ENCODE assay signal across 8 mouse cellular contexts in genomic region chr1:135132473-135132872, GRCm38 (mm10). TPM values are rescaled to one million over a fixed set of nuclear protein-coding genes. Genes with fewer than 3 reads are reported as not detected.
DNase-seq lines count a peak whose midpoint lies in the region; ATAC-seq and TF ChIP-seq lines count a peak whose summit lies in the region.

TSS of gene Ptpn7 (plus strand) at chr1:135132700.

- TF ChIP-seq POLR2A in myocyte (IDR thresholded peaks at IDR 0.05; ENCODE audit: insufficient read length, low read depth): no peak

- 18% methylated on average over 10 of the region's 10 CpGs for WGBS in heart, embryonic 15.5 days
- 41% methylated on average over 10 of the region's 10 CpGs for WGBS in limb, embryonic 12.5 days

- peak within 1 kb of the TSS; percentile 57 for H3K27ac ChIP-seq in heart, embryonic 15.5 days
- no peak within 1 kb of the TSS for H3K27ac ChIP-seq in limb, embryonic 12.5 days

- H3K9me3 ChIP-seq in heart, embryonic 15.5 days (replicated peaks): no peaks in the 10 kb centered on the region
- no peaks in the 10 kb centered on the region for H3K9me3 ChIP-seq in limb, embryonic 12.5 days

- no peaks in the 10 kb centered on the region for H3K79me2 ChIP-seq in myocyte (ENCODE audit: control insufficient read depth, insufficient read depth)

- no peaks in the 10 kb centered on the region for H3K36me3 ChIP-seq in heart, embryonic 15.5 days
- no peaks in the 10 kb centered on the region for H3K36me3 ChIP-seq in limb, embryonic 12.5 days
- H3K36me3 ChIP-seq in myocyte (ENCODE audit: control insufficient read depth, insufficient read depth): no peaks in the 10 kb centered on the region

- intact Hi-C loops in left cerebral cortex, postnatal 25 days (cut with DNase I): no loop called here

- peak; percentile 35 to 42 for DNase-seq in left cerebral cortex, postnatal 25 days (ENCODE audit: low spot score in 2 of 2)
- DNase-seq in left cerebral cortex, adult 8-10 months (ENCODE audit: low spot score in 2 of 2): no peak
- DNase-seq in Muller cell, postnatal 12 days (ENCODE audit: inconsistent ontology term): peak; percentile 87
- DNase-seq in cerebellum, adult 9-11 months: peak; percentile 79
- peak; percentile 98 for DNase-seq in thymus, postnatal 14 days

- no peak within 1 kb of the TSS for H3ac ChIP-seq in myocyte (ENCODE audit: control insufficient read depth, insufficient read length)

- peaks cover 30% of the 10 kb centered on the region for H3K4me1 ChIP-seq in heart, embryonic 15.5 days (replicated peaks)
- peaks cover 23% of the 10 kb centered on the region for H3K4me1 ChIP-seq in limb, embryonic 12.5 days (replicated peaks)

- H3K9ac ChIP-seq in heart, embryonic 15.5 days: no peak within 1 kb of the TSS; the same call in 1 of the 2 replicates
- H3K9ac ChIP-seq in limb, embryonic 12.5 days (replicated peaks): 0 out of 2 replicates have a peak within 1 kb of the TSS, but pooled peaks have one; percentile 3

- H3K4me2 ChIP-seq in heart, embryonic 15.5 days: peak within 1 kb of the TSS; percentile 35
- no peak within 1 kb of the TSS for H3K4me2 ChIP-seq in limb, embryonic 12.5 days
- peak within 1 kb of the TSS; percentile 16 for H3K4me2 ChIP-seq in myocyte (ENCODE audit: low read depth)

- peak within 1 kb of the TSS; percentile 19; the same call in 1 of the 2 replicates for H3K4me3 ChIP-seq in heart, embryonic 15.5 days
- no peak within 1 kb of the TSS for H3K4me3 ChIP-seq in limb, embryonic 12.5 days (replicated peaks)
- no peak within 1 kb of the TSS for H3K4me3 ChIP-seq in myocyte

- H3K27me3 ChIP-seq in heart, embryonic 15.5 days: peaks cover 49% of the 10 kb centered on the region
- peaks cover 26% of the 10 kb centered on the region for H3K27me3 ChIP-seq in limb, embryonic 12.5 days
- H3K27me3 ChIP-seq in myocyte (ENCODE audit: control insufficient read depth, insufficient read depth, insufficient read length): no peaks in the 10 kb centered on the region

- ATAC-seq in heart, embryonic 15.5 days (replicated peaks; ENCODE audit: insufficient number of reproducible peaks, insufficient read depth, low FRiP score, low read depth): no peak
- no peak for ATAC-seq in limb, embryonic 12.5 days (ENCODE audit: insufficient number of reproducible peaks, insufficient read depth, low FRiP score, low TSS enrichment, low read depth)

TF ChIP-seq in myocyte, 11 proteins besides CTCF, POLR2A, EP300 and RAD21:
- TF ChIP-seq REST (IDR thresholded peaks at IDR 0.05; ENCODE audit: insufficient read depth, insufficient read length) (no peak), POLR2AphosphoS2 (IDR thresholded peaks at IDR 0.05; ENCODE audit: insufficient read length, low read depth) (no peak), MYOG (IDR thresholded peaks at IDR 0.05; ENCODE audit: control insufficient read depth in 1 of 3, insufficient read depth in 1 of 3, insufficient read length in 2 of 3, low read depth in 2 of 3) (peak in 1 of 3 experiments; percentile 6), TCF12 (IDR thresholded peaks at IDR 0.05; ENCODE audit: insufficient read depth, poor library complexity, severe bottlenecking) (no peak), MYOD1 (IDR thresholded peaks at IDR 0.05; ENCODE audit: control insufficient read depth in 1 of 3, insufficient read length in 2 of 3, low read depth in 2 of 3) (peak in 1 of 3 experiments; percentile 40)

RNA-seq across cellular contexts. Expression of gene Ptpn7, which starts in this region (rescaled TPM):
- 1 to 10 TPM in 1 of 2 experiments, under 1 TPM in 1; 0.16 to 1.0 TPM for total RNA-seq in left cerebral cortex, postnatal 25 days (2021)
- total RNA-seq in left cerebral cortex, adult 8-10 months (2022): 1 to 10 TPM; 1.3 to 1.5 (median 1.3) TPM
- polyA plus RNA-seq in heart, embryonic 15.5 days (2015; fragmentation: Nextera tagmentation; extraction: Ambion mirVana): 1.8 and 10.2 TPM in 2 replicates
- 1.1 and 1.5 TPM in 2 replicates for polyA plus RNA-seq in limb, embryonic 12.5 days (2016; fragmentation: Nextera tagmentation; extraction: Ambion mirVana)
- 0.26 TPM for polyA plus RNA-seq in myocyte (2012; fragmentation: generic; extraction: Trizol)

Comparison
In these comparisons a context has a peak if more than half of its experiments do, and no peak if none do; other contexts are left out.
1. DNase-seq: peak in left cerebral cortex, postnatal 25 days (2 of 2), Muller cell, postnatal 12 days (single experiment), cerebellum, adult 9-11 months (single experiment) and thymus, postnatal 14 days (single experiment); none in left cerebral cortex, adult 8-10 months (0 of 2).